Mouse (Mus musculus) bone marrow macrophage, adult 2 months (primary cell): Measurements from ENCODE around the gene Adad2.

Experiments used
- CTCF ChIP-seq: IDR thresholded peaks from 2 replicates; pipeline ENCODE4 v1.5.1; 2012; ENCODE audit warnings: low read depth, mild to moderate bottlenecking, low read length, moderate library complexity
- POLR2A ChIP-seq: IDR thresholded peaks from 2 replicates; pipeline ENCODE4 v1.6.1; 2012; ENCODE audit warnings: mild to moderate bottlenecking, low read depth, low read length, borderline replicate concordance

GRCm38 (mm10) chr8:119603771-119604170, 8.8 kb upstream of the Adad2 start:
- TF ChIP-seq POLR2A (no peak), CTCF (no peak)
